Mouse (Mus musculus) limb, embryonic 10.5 days (tissue): Measurements from ENCODE around the gene Mcur1. TPM values are rescaled to one million over a fixed set of nuclear protein-coding genes. Genes with fewer than 3 reads are reported as not detected.

ENCODE experiments used
- DNase-seq: peaks from one replicate; pipeline ENCODE4 v3.0.0-alpha.2; 2017; ENCODE audit warnings: low spot score
- H3K27ac ChIP-seq: fragments of 300-500 bp; sonication (generic); 2 replicates; pipeline ENCODE4 v1.5.1; 2016; ENCODE audit warnings: mild to moderate bottlenecking
- H3K27me3 ChIP-seq: fragments of 300-500 bp; sonication (generic); 2 replicates; pipeline ENCODE4 v1.6.1; 2016; ENCODE audit warnings: low read depth, mild to moderate bottlenecking; ENCODE audit not compliant: poor library complexity, severe bottlenecking
- H3K36me3 ChIP-seq: fragments of 300-500 bp; sonication (generic); 2 replicates; pipeline ENCODE4 v1.6.1; 2016; ENCODE audit warnings: mild to moderate bottlenecking, moderate library complexity
- H3K4me1 ChIP-seq: fragments of 300-500 bp; sonication (generic); 2 replicates; pipeline ENCODE4 v1.6.1; 2016
- H3K4me3 ChIP-seq: fragments of 300-500 bp; sonication (generic); 2 replicates; pipeline ENCODE4 v1.5.1; 2016; ENCODE audit warnings: mild to moderate bottlenecking, moderate library complexity
- H3K9me3 ChIP-seq: fragments of 300-500 bp; sonication (generic); replicated peaks from 2 replicates; pipeline ENCODE4 v1.6.1; 2016; ENCODE audit warnings: mild to moderate bottlenecking
- WGBS: fragments of 180-500 bp; shearing (Covaris S2); methylation state at CpG from one replicate; pipeline ENCODE4 v1.1.7; 2016; 5-methylcytosine and 5-hydroxymethylcytosine counted together
- polyA plus RNA-seq: library from polyadenylated mRNA; unstranded; fragments of >200 nt; fragmentation: Nextera tagmentation; extraction: Ambion mirVana; gene quantifications from 2 replicates; pipeline ENCODE4 v1.2.1, GENCODE M21; 2016

Gene Mcur1
- 10.6 and 12.1 TPM in 2 replicates for polyA plus RNA-seq

GRCm38 (mm10) chr13:43559711-43560457, at the start of gene Mcur1:
Gene Mcur1 (minus strand): TSS chr13:43560191.
- Histone ChIP-seq H3K27ac (peak within 1 kb of the TSS; percentile 98), H3K4me1 (peaks cover 34% of the 10 kb centered on the region), H3K4me3 (peak within 1 kb of the TSS; percentile 83), H3K36me3 (no peaks in the 10 kb centered on the region), H3K9me3 (no peaks in the 10 kb centered on the region), H3K27me3 (peaks cover 6% of the 10 kb centered on the region; the same call in 1 of the 2 replicates)
- under 1% methylated on average over 95 of the region's 100 CpGs for WGBS
- DNase-seq = peak; percentile 97

GRCm38 (mm10) chr13:43608854-43609253, 48.9 kb upstream of the Mcur1 start:
- Histone ChIP-seq H3K9me3 (no peaks in the 10 kb centered on the region), H3K36me3 (no peaks in the 10 kb centered on the region), H3K27ac (no peak overlapping the region), H3K4me1 (no peaks in the 10 kb centered on the region), H3K4me3 (no peak overlapping the region), H3K27me3 (no peaks in the 10 kb centered on the region)
- DNase-seq = no peak
- 88% methylated on average over 6 of the region's 6 CpGs for WGBS

GRCm38 (mm10) chr13:43603042-43603441, 43.1 kb upstream of the Mcur1 start:
- Histone ChIP-seq H3K27ac (no peak overlapping the region), H3K4me3 (no peak overlapping the region), H3K4me1 (no peaks in the 10 kb centered on the region), H3K9me3 (no peaks in the 10 kb centered on the region), H3K36me3 (no peaks in the 10 kb centered on the region), H3K27me3 (no peaks in the 10 kb centered on the region)
- WGBS = 80% methylated on average over 13 of the region's 13 CpGs
- DNase-seq = no peak

- Histone ChIP-seq H3K36me3 (no peaks in the 10 kb centered on the region), H3K27ac (no peak overlapping the region), H3K4me1 (no peaks in the 10 kb centered on the region), H3K9me3 (no peaks in the 10 kb centered on the region), H3K27me3 (no peaks in the 10 kb centered on the region), H3K4me3 (no peak overlapping the region)
- DNase-seq = no peak
- 85% methylated on average over 2 of the region's 2 CpGs for WGBS
These were observed 42.4 kb upstream of the Mcur1 start for GRCm38 (mm10) chr13:43602440-43602839.

- H3K27me3 ChIP-seq = no peaks in the 10 kb centered on the region
- WGBS = 92% methylated on average over 6 of the region's 6 CpGs
- H3K4me3 ChIP-seq = no peak overlapping the region
- no peaks in the 10 kb centered on the region for H3K9me3 ChIP-seq
- no peaks in the 10 kb centered on the region for H3K4me1 ChIP-seq
- DNase-seq = peak; percentile 0
- H3K27ac ChIP-seq = no peak overlapping the region
- no peaks in the 10 kb centered on the region for H3K36me3 ChIP-seq
These were observed 41.0 kb upstream of the Mcur1 start for GRCm38 (mm10) chr13:43600967-43601366.

GRCm38 (mm10) chr13:43595896-43596295, 35.9 kb upstream of the Mcur1 start:
- Histone ChIP-seq H3K4me3 (no peak overlapping the region), H3K36me3 (no peaks in the 10 kb centered on the region), H3K27ac (no peak overlapping the region), H3K4me1 (no peaks in the 10 kb centered on the region), H3K9me3 (no peaks in the 10 kb centered on the region), H3K27me3 (0 out of 2 replicates have a peak, but pooled peaks cover 8% of the 10 kb centered on the region)
- peak; percentile 64 for DNase-seq
- WGBS = 57% methylated on average over 4 of the region's 4 CpGs

GRCm38 (mm10) chr13:43592681-43593068, 32.7 kb upstream of the Mcur1 start:
- H3K27me3 ChIP-seq = 0 out of 2 replicates have a peak, but pooled peaks cover 8% of the 10 kb centered on the region
- 57% methylated on average over 8 of the region's 8 CpGs for WGBS
- no peak for DNase-seq
- no peaks in the 10 kb centered on the region for H3K36me3 ChIP-seq
- H3K9me3 ChIP-seq = no peaks in the 10 kb centered on the region
- no peaks in the 10 kb centered on the region for H3K4me1 ChIP-seq
- H3K4me3 ChIP-seq = no peak overlapping the region
- no peak overlapping the region for H3K27ac ChIP-seq

GRCm38 (mm10) chr13:43591828-43592680, 32.1 kb upstream of the Mcur1 start:
- Histone ChIP-seq H3K4me3 (no peak overlapping the region), H3K9me3 (no peaks in the 10 kb centered on the region), H3K36me3 (no peaks in the 10 kb centered on the region), H3K27me3 (0 out of 2 replicates have a peak, but pooled peaks cover 8% of the 10 kb centered on the region), H3K27ac (no peak overlapping the region), H3K4me1 (no peaks in the 10 kb centered on the region)
- no peak for DNase-seq
- WGBS = 77% methylated on average over 28 of the region's 28 CpGs

GRCm38 (mm10) chr13:43587844-43588840, 28.2 kb upstream of the Mcur1 start:
- H3K27ac ChIP-seq = no peak overlapping the region
- H3K27me3 ChIP-seq = 0 out of 2 replicates have a peak, but pooled peaks cover 8% of the 10 kb centered on the region
- 83% methylated on average over 14 of the region's 14 CpGs for WGBS
- no peaks in the 10 kb centered on the region for H3K36me3 ChIP-seq
- DNase-seq = no peak
- no peak overlapping the region for H3K4me3 ChIP-seq
- H3K9me3 ChIP-seq = no peaks in the 10 kb centered on the region
- peaks cover 5% of the 10 kb centered on the region for H3K4me1 ChIP-seq

- H3K4me3 ChIP-seq = no peak overlapping the region
- peaks cover 10% of the 10 kb centered on the region for H3K4me1 ChIP-seq
- 0 out of 2 replicates have a peak, but pooled peaks cover 6% of the 10 kb centered on the region for H3K27me3 ChIP-seq
- whole genome bisulfite sequencing = 78% methylated on average over 3 of the region's 3 CpGs
- H3K27ac ChIP-seq = no peak overlapping the region
- DNase-seq = no peak
- H3K36me3 ChIP-seq = no peaks in the 10 kb centered on the region
- H3K9me3 ChIP-seq = no peaks in the 10 kb centered on the region
These were observed 27.0 kb upstream of the Mcur1 start for GRCm38 (mm10) chr13:43586966-43587365.

GRCm38 (mm10) chr13:43585335-43585734, 25.3 kb upstream of the Mcur1 start:
- peaks cover 10% of the 10 kb centered on the region for H3K4me1 ChIP-seq

GRCm38 (mm10) chr13:43583504-43583903, 23.5 kb upstream of the Mcur1 start:
- Histone ChIP-seq H3K9me3 (no peaks in the 10 kb centered on the region), H3K4me1 (peaks cover 17% of the 10 kb centered on the region), H3K36me3 (no peaks in the 10 kb centered on the region), H3K27ac (no peak overlapping the region), H3K27me3 (no peaks in the 10 kb centered on the region), H3K4me3 (no peak overlapping the region)
- no peak for DNase-seq
- WGBS = 67% methylated on average over 8 of the region's 8 CpGs

More at GRCm38 (mm10) chr13:43585335-43585734, 25.3 kb upstream of the Mcur1 start:
- DNase-seq = no peak
- H3K4me3 ChIP-seq = no peak overlapping the region
- no peak overlapping the region for H3K27ac ChIP-seq
- no peaks in the 10 kb centered on the region for H3K9me3 ChIP-seq
- no peaks in the 10 kb centered on the region for H3K36me3 ChIP-seq
- no peaks in the 10 kb centered on the region for H3K27me3 ChIP-seq
- 76% methylated on average over 2 of the region's 2 CpGs for WGBS
